Comparison of ENCODE assay signal across 9 mouse cellular contexts in the genomic region with DNA sequence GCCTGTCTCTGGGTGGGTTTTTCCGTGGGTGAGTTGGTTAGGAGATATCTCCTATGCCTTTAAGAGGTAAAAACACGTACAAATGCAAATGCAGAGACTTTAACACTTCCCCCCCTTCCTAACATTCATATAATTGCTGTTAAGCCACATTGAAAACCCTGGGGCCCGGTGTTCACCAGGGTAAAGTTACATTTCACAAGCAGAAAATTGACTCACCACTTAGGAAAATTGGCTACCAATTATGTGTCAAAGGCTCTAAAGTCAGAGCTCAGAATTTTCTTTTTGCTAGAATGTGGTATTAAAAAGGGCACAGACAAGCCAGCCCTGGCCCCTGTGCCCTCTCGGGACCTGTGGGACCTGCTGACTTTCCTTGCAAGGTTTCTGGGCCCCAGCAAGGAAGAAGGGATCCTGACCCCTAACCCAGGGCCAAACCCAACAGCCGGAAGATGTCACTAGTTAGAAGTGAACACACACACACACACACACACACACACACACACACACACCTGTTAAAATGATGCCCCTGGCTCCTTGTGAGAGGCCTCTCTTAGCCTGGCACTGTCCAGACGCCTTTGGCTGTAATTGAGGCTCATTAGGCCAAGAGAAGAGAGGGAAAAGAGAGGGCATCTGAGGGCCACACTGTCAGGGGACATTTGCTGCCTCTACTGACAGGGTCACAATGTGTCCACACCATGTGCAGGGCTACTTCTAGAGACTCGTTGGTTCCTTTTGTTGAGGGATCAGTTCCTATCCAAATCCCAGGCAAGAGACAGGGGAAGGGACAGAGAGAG. TPM values are rescaled to one million over a fixed set of nuclear protein-coding genes. Genes with fewer than 3 reads are reported as not detected.
DNase-seq lines count a peak whose midpoint lies in the region; ATAC-seq lines count a peak whose summit lies in the region.
"Had no signal": no experiment of that assay in that cellular context is flagged by ENCODE, and none has a peak within 500 bp of the region (broad histone marks: within the 10 kb centered on the region; RNA-seq: fewer than 3 reads in every experiment).

No protein-coding gene starts in this region.

- H3K4me3 ChIP-seq in neural tube, embryonic 11.5 days (ENCODE audit: low read depth, low read length): no peak overlapping the region
- no peak overlapping the region; the same call in 1 of the 2 replicates for H3K4me3 ChIP-seq in limb, embryonic 13.5 days

- H3K36me3 ChIP-seq in neural tube, embryonic 11.5 days (ENCODE audit: control insufficient read depth, insufficient read depth, low read length): no peaks in the 10 kb centered on the region
- no peaks in the 10 kb centered on the region for H3K36me3 ChIP-seq in limb, embryonic 13.5 days

- DNase-seq in heart, adult 11 months: peak; percentile 85
- DNase-seq in heart, postnatal 4 days: no peak
- DNase-seq in neural tube, embryonic 11.5 days (ENCODE audit: low spot score): no peak
- no peak for DNase-seq in neural tube, embryonic 10.5 days (ENCODE audit: extremely low spot score, low spot score)
- DNase-seq in urinary bladder, postnatal 4 days (ENCODE audit: low spot score in 2 of 2): no peak
- no peak for DNase-seq in thymus, postnatal 0 days (ENCODE audit: low spot score)
- no peak for DNase-seq in cerebellum, postnatal 25 days
- DNase-seq: thymus, postnatal 25 days had no signal

- no peak for ATAC-seq in neural tube, embryonic 11.5 days (ENCODE audit: insufficient read depth, low FRiP score, low TSS enrichment)
- ATAC-seq in limb, embryonic 13.5 days (ENCODE audit: low FRiP score, low read depth): peak; percentile 29; the same call in 1 of the 2 replicates

- WGBS in neural tube, embryonic 11.5 days: 37% methylated on average over 7 of the region's 7 CpGs
- 26% methylated on average over 7 of the region's 7 CpGs for WGBS in limb, embryonic 13.5 days

- H3K27me3 ChIP-seq in neural tube, embryonic 11.5 days (ENCODE audit: control insufficient read depth, insufficient read depth, low read length): no peaks in the 10 kb centered on the region
- peaks cover 4% of the 10 kb centered on the region; the same call in 1 of the 2 replicates for H3K27me3 ChIP-seq in limb, embryonic 13.5 days

- peaks cover 20% of the 10 kb centered on the region for H3K4me1 ChIP-seq in neural tube, embryonic 11.5 days (ENCODE audit: control insufficient read depth, insufficient read depth, low read length)
- H3K4me1 ChIP-seq in limb, embryonic 13.5 days: peaks cover 51% of the 10 kb centered on the region

- H3K9ac ChIP-seq in neural tube, embryonic 11.5 days (ENCODE audit: low read length): no peak overlapping the region
- no peak overlapping the region; the same call in 1 of the 2 replicates for H3K9ac ChIP-seq in limb, embryonic 13.5 days

- H3K9me3 ChIP-seq in neural tube, embryonic 11.5 days (ENCODE audit: control insufficient read depth, low read length): no peaks in the 10 kb centered on the region
- H3K9me3 ChIP-seq in limb, embryonic 13.5 days: no peaks in the 10 kb centered on the region

- H3K27ac ChIP-seq in neural tube, embryonic 11.5 days (ENCODE audit: low read depth, low read length): no peak overlapping the region
- peak overlapping the region; percentile 67; the same call in 1 of the 2 replicates for H3K27ac ChIP-seq in limb, embryonic 13.5 days

- H3K4me2 ChIP-seq in neural tube, embryonic 11.5 days (ENCODE audit: low read depth): peak overlapping the region; percentile 47; the same call in 1 of the 2 replicates
- peak overlapping the region; percentile 63 for H3K4me2 ChIP-seq in limb, embryonic 13.5 days (replicated peaks)

RNA-seq across cellular contexts. Expression of gene Ebf1, which starts 48.8 kb away (rescaled TPM):
- total RNA-seq in heart, postnatal 4 days (2021): 10 to 100 TPM; 27.2 to 31.0 TPM
- 104 and 113 TPM in 2 replicates for polyA plus RNA-seq in neural tube, embryonic 11.5 days (2014; fragmentation: Nextera tagmentation; extraction: Ambion mirVana)
- 103 and 126 TPM in 2 replicates for polyA plus RNA-seq in limb, embryonic 13.5 days (2015; fragmentation: Nextera tagmentation; extraction: Ambion mirVana)
- 3.9 and 4.1 TPM in 2 replicates for polyA plus RNA-seq in thymus, postnatal 0 days (2015; fragmentation: Nextera tagmentation; extraction: Ambion mirVana)

Comparison
In these comparisons a context has a peak if more than half of its experiments do, and no peak if none do; other contexts are left out.
1. RNA of gene Ebf1, which starts 48.8 kb away (polyA plus RNA-seq): 104 to 113 TPM in neural tube, embryonic 11.5 days and 103 to 126 TPM in limb, embryonic 13.5 days; 3.9 to 4.1 TPM in thymus, postnatal 0 days; every median in the first group is over 10 times any median in the second.